Mouse (Mus musculus) heart, embryonic 12.5 days (tissue): ENCODE data around the gene Tlk1. TPM values are rescaled to one million over a fixed set of nuclear protein-coding genes. Genes with fewer than 3 reads are reported as not detected.

Source experiments
- ATAC-seq: fragments of 200-750 bp; cut with Nextera tagmentation; 2 replicates; pipeline ENCODE4 v1.8.0; 2017; ENCODE audit warnings: moderate TSS enrichment, moderate library complexity; ENCODE audit not compliant: insufficient number of reproducible peaks, low FRiP score
- H3K27ac ChIP-seq: fragments of 300-500 bp; sonication (generic); 2 replicates; pipeline ENCODE4 v1.5.1; 2016; ENCODE audit warnings: mild to moderate bottlenecking, moderate library complexity; ENCODE audit not compliant: poor library complexity, severe bottlenecking
- H3K27me3 ChIP-seq: fragments of 300-500 bp; sonication (generic); replicated peaks from 2 replicates; pipeline ENCODE4 v1.6.1; 2016; ENCODE audit warnings: mild to moderate bottlenecking, moderate library complexity
- H3K36me3 ChIP-seq: fragments of 300-500 bp; sonication (generic); 2 replicates; pipeline ENCODE4 v1.6.1; 2016; ENCODE audit warnings: mild to moderate bottlenecking, moderate library complexity
- H3K4me1 ChIP-seq: fragments of 300-500 bp; sonication (generic); replicated peaks from 2 replicates; pipeline ENCODE4 v1.6.1; 2016; ENCODE audit warnings: mild to moderate bottlenecking
- H3K4me2 ChIP-seq: fragments of 300-500 bp; sonication (generic); 2 replicates; pipeline ENCODE4 v1.6.1; 2016; ENCODE audit warnings: mild to moderate bottlenecking, moderate library complexity
- H3K4me3 ChIP-seq: fragments of 300-500 bp; sonication (generic); 2 replicates; pipeline ENCODE4 v1.5.1; 2016; ENCODE audit warnings: mild to moderate bottlenecking
- H3K9ac ChIP-seq: fragments of 300-500 bp; sonication (generic); 2 replicates; pipeline ENCODE4 v1.6.1; 2016; ENCODE audit warnings: mild to moderate bottlenecking, moderate library complexity
- H3K9me3 ChIP-seq: fragments of 300-500 bp; sonication (generic); replicated peaks from 2 replicates; pipeline ENCODE4 v1.6.1; 2016; ENCODE audit warnings: mild to moderate bottlenecking, moderate library complexity
- WGBS: fragments of 180-500 bp; shearing (Covaris S2); methylation state at CpG from one replicate; pipeline ENCODE4 v1.1.7; 2016; 5-methylcytosine and 5-hydroxymethylcytosine counted together
- polyA plus RNA-seq: library from polyadenylated mRNA; unstranded; fragments of >200 nt; fragmentation: Nextera tagmentation; extraction: Ambion mirVana; gene quantifications from 2 replicates; pipeline ENCODE4 v1.2.1, GENCODE M21; 2016

Gene Tlk1
- polyA plus RNA-seq, 1 experiment from 2014 or later: 43.6 TPM

- Histone ChIP-seq H3K4me1 (no peaks in the 10 kb centered on the region), H3K9me3 (0 out of 2 replicates have a peak, but pooled peaks cover 3% of the 10 kb centered on the region), H3K27ac (no peak overlapping the region), H3K9ac (no peak overlapping the region), H3K4me3 (no peak overlapping the region), H3K36me3 (no peaks in the 10 kb centered on the region), H3K27me3 (no peaks in the 10 kb centered on the region), H3K4me2 (no peak overlapping the region)
- 54% methylated on average over 1 of the region's 1 CpGs for WGBS
- ATAC-seq: no peak
Observed at GRCm38 (mm10) chr2:70833261-70833660, 7.7 kb upstream of the Tlk1 start.

- Histone ChIP-seq H3K27me3 (no peaks in the 10 kb centered on the region), H3K4me3 (no peak overlapping the region), H3K9me3 (0 out of 2 replicates have a peak, but pooled peaks cover 3% of the 10 kb centered on the region), H3K27ac (no peak overlapping the region), H3K4me2 (no peak overlapping the region), H3K36me3 (no peaks in the 10 kb centered on the region), H3K9ac (no peak overlapping the region), H3K4me1 (0 out of 2 replicates have a peak, but pooled peaks cover under 1% of the 10 kb centered on the region)
- 86% methylated on average over 10 of the region's 10 CpGs for WGBS
- no peak for ATAC-seq
Observed at GRCm38 (mm10) chr2:70831709-70832350, 6.3 kb upstream of the Tlk1 start.

- H3K4me2 ChIP-seq: no peak overlapping the region
- H3K9me3 ChIP-seq: 0 out of 2 replicates have a peak, but pooled peaks cover 3% of the 10 kb centered on the region
- 18% methylated on average over 2 of the region's 2 CpGs for WGBS
- H3K27me3 ChIP-seq: no peaks in the 10 kb centered on the region
- no peak overlapping the region for H3K9ac ChIP-seq
- H3K36me3 ChIP-seq: no peaks in the 10 kb centered on the region
- peak overlapping the region; percentile 55; the same call in 1 of the 2 replicates for H3K27ac ChIP-seq
- 0 out of 2 replicates have a peak, but pooled peaks cover 3% of the 10 kb centered on the region for H3K4me1 ChIP-seq
- ATAC-seq: peak; percentile 78
- H3K4me3 ChIP-seq: no peak overlapping the region
Observed at GRCm38 (mm10) chr2:70830683-70831082, 5.2 kb upstream of the Tlk1 start.

DNA sequence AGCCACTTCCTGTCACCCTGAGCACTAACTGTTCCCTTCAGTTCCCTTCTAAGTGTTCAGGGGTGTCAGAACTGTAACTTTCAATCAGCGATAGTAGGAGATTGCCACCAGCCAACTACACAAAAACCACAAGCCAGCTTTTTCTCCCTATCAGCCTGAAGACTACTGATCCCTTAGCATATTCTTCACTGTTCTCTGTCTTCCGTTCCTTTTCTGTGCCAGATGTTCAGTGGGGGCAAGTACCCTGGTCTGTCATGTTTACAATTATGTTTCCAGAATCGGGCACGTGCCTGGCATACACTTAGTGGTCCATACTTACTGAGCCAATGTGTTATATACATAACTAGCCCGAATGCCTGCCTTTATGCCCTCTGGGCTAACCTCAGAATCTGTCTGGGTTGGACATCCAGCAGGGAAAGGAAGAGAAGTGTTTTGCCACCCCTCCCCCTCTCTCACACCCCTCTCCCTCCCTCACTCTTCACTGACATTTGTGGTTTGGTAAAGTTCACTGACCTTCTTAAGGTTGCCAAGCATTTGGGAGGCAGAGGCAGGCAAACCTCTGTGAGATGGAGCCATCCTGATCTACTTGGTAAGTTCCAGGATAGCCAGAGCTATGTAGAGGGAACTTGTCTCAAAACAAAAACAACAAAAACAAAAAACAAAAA is 4.5 kb upstream of the Tlk1 start:
- no peak overlapping the region for H3K4me3 ChIP-seq
- no peak overlapping the region for H3K4me2 ChIP-seq
- H3K27ac ChIP-seq: no peak overlapping the region
- no peak overlapping the region for H3K9ac ChIP-seq
- H3K4me1 ChIP-seq: 0 out of 2 replicates have a peak, but pooled peaks cover 3% of the 10 kb centered on the region
- 0 out of 2 replicates have a peak, but pooled peaks cover 3% of the 10 kb centered on the region for H3K9me3 ChIP-seq
- no peaks in the 10 kb centered on the region for H3K27me3 ChIP-seq
- no peak for ATAC-seq
- WGBS: 79% methylated on average over 5 of the region's 5 CpGs
- no peaks in the 10 kb centered on the region for H3K36me3 ChIP-seq

- Histone ChIP-seq H3K27ac (no peak overlapping the region), H3K4me3 (no peak overlapping the region), H3K27me3 (no peaks in the 10 kb centered on the region), H3K36me3 (no peaks in the 10 kb centered on the region), H3K9ac (no peak overlapping the region), H3K4me2 (no peak overlapping the region), H3K9me3 (0 out of 2 replicates have a peak, but pooled peaks cover 3% of the 10 kb centered on the region), H3K4me1 (peaks cover 5% of the 10 kb centered on the region; the same call in 1 of the 2 replicates)
- 62% methylated on average over 8 of the region's 8 CpGs for WGBS
- no peak for ATAC-seq
Observed at GRCm38 (mm10) chr2:70827780-70828179, 2.3 kb upstream of the Tlk1 start.

DNA sequence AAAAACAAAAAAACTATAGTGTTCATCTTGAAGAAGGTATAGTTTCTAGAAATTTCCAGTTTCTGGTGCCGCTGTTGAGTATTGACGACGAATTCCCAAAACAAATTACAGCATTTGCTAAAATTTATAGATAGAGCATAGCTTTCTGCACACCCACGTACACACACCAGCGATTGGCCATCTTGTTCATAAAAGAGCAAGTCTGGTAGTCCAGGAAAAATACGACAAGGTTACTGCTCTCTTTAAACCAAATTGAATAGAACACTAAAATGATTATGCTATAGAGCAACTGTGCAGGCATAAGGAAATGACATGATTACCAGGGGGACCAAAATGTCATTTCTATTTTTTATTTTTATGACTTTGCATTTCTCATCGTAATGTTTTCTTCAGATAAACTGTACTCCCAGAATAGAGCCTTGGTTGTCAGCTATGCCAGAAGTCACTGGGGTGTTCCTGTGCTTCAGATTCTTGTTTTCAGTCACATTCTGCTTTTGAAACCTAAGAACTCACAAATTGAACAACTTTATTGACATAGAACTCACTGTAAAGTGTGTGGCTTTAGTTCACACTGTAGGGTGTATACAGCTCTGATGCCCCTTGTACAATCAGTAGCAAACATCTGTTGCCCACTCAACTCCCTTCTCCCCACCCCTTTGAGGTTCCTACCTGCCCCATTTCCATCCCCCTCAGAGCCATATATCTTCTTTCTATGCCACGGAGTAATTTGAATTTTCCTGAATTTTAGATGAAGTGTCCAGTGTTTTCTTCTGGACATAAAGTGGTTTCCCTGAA is 1.1 kb upstream of the Tlk1 start:
- ATAC-seq: no peak
- H3K36me3 ChIP-seq: no peaks in the 10 kb centered on the region
- 0 out of 2 replicates have a peak, but pooled peaks cover 3% of the 10 kb centered on the region for H3K9me3 ChIP-seq
- peak overlapping the region; percentile 4; the same call in 1 of the 2 replicates for H3K27ac ChIP-seq
- no peak overlapping the region for H3K4me3 ChIP-seq
- no peak overlapping the region for H3K9ac ChIP-seq
- H3K4me2 ChIP-seq: no peak overlapping the region
- 75% methylated on average over 8 of the region's 8 CpGs for WGBS
- peaks cover 15% of the 10 kb centered on the region for H3K4me1 ChIP-seq
- no peaks in the 10 kb centered on the region for H3K27me3 ChIP-seq

- peak overlapping the region; percentile 98 for H3K9ac ChIP-seq
- H3K27me3 ChIP-seq: no peaks in the 10 kb centered on the region
- peaks cover 15% of the 10 kb centered on the region for H3K4me1 ChIP-seq
- 0 out of 2 replicates have a peak, but pooled peaks cover 3% of the 10 kb centered on the region for H3K9me3 ChIP-seq
- H3K36me3 ChIP-seq: no peaks in the 10 kb centered on the region
- peak overlapping the region; percentile 74 for H3K4me2 ChIP-seq
- under 1% methylated on average over 58 of the region's 59 CpGs for WGBS
- ATAC-seq: peak; percentile 73
- H3K27ac ChIP-seq: peak overlapping the region; percentile 100
- H3K4me3 ChIP-seq: peak overlapping the region; percentile 94
Observed at GRCm38 (mm10) chr2:70824838-70825370, 624 bp downstream of the Tlk1 start.

GRCm38 (mm10) chr2:70823926-70824800 is 1.4 kb downstream of the Tlk1 start:
- H3K4me2 ChIP-seq: peak overlapping the region; percentile 74
- peak overlapping the region; percentile 98 for H3K9ac ChIP-seq
- H3K4me3 ChIP-seq: peak overlapping the region; percentile 94
- H3K9me3 ChIP-seq: 0 out of 2 replicates have a peak, but pooled peaks cover 3% of the 10 kb centered on the region
- peak overlapping the region; percentile 100 for H3K27ac ChIP-seq
- H3K27me3 ChIP-seq: no peaks in the 10 kb centered on the region
- ATAC-seq: no peak
- no peaks in the 10 kb centered on the region for H3K36me3 ChIP-seq
- WGBS: 2% methylated on average over 27 of the region's 27 CpGs
- peaks cover 16% of the 10 kb centered on the region for H3K4me1 ChIP-seq

DNA sequence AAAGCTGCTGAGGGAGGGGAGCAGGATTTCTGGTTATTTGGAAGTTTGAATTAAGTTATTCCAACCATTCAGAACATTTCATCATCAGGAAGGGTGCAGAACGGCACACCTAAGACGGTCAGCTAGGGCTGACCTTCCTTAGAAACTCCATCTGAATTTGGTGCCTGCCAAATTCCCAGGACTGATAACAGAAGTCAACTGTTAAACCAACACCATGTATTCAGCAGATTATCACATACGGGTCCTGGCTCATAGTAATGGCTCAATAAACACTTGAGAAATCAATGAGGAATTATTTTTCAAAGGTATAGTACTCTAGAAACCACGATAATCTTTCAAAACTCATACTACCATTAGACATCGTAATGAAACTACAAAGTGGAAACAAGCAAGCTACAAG is 2.1 kb downstream of the Tlk1 start:
- no peaks in the 10 kb centered on the region for H3K36me3 ChIP-seq
- H3K9me3 ChIP-seq: no peaks in the 10 kb centered on the region
- H3K4me1 ChIP-seq: peaks cover 20% of the 10 kb centered on the region
- peak overlapping the region; percentile 65 for H3K4me2 ChIP-seq
- no peak overlapping the region; the same call in 1 of the 2 replicates for H3K9ac ChIP-seq
- WGBS: 15% methylated on average over 5 of the region's 5 CpGs
- no peak for ATAC-seq
- H3K4me3 ChIP-seq: peak overlapping the region; percentile 35
- no peaks in the 10 kb centered on the region for H3K27me3 ChIP-seq
- no peak overlapping the region for H3K27ac ChIP-seq

- H3K4me3 ChIP-seq: no peak overlapping the region
- H3K9me3 ChIP-seq: no peaks in the 10 kb centered on the region
- 66% methylated on average over 3 of the region's 3 CpGs for WGBS
- H3K27me3 ChIP-seq: no peaks in the 10 kb centered on the region
- H3K4me1 ChIP-seq: peaks cover 17% of the 10 kb centered on the region
- no peak for ATAC-seq
- H3K9ac ChIP-seq: no peak overlapping the region
- no peak overlapping the region for H3K4me2 ChIP-seq
- no peak overlapping the region for H3K27ac ChIP-seq
- no peaks in the 10 kb centered on the region for H3K36me3 ChIP-seq
Observed at GRCm38 (mm10) chr2:70816939-70817338, 8.6 kb downstream of the Tlk1 start.
